Mouse (Mus musculus) C3H10T1/2 (cell line): ENCODE results near the gene Gm21739. TPM values are rescaled to one million over a fixed set of nuclear protein-coding genes. Genes with fewer than 3 reads are reported as not detected.

Source experiments
- polyA plus RNA-seq, 2 experiments: library from polyadenylated mRNA; unstranded; fragments of >200 nt; fragmentation: generic; extraction: Trizol; gene quantifications; one replicate each; pipeline ENCODE4 v1.2.1; 2012; ENCODE audit warnings: missing spikeins in 2 of 2

The Gm21739 gene
- polyA plus RNA-seq = not detected

DNA sequence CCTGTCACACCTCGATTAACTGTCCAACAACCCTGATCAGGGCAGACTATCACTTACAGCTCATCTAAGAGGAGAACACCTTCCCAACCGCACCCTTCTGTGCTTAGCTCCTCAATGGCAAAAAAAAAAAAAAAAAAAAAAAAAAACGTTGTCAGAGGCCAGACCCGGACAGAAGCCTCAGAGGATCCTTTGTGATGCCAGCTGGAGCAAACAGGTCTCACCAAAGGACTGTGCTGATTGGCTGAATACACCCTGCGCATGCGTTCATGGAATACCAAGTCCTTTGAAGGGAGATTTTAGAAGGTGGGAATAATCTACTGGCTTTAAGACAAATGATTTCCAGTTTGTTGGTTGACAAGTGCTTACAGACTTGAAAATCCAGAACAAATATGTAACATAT lies at the start of gene Gm21739:
Gm21739 (minus strand) TSS at position 101 of the 400 bp plus-strand sequence.

